Mouse (Mus musculus) left cerebral cortex, postnatal 36 days (tissue): Measurements from ENCODE around the gene Slc8a1. TPM values are rescaled to one million over a fixed set of nuclear protein-coding genes. Genes with fewer than 3 reads are reported as not detected.

Experiments used
- DNase-seq, 2 experiments: peaks; one replicate each; pipeline ENCODE4 v3.0.0; 2021 to 2022; ENCODE audit warnings: low spot score in 2 of 2, mixed read lengths in 1 of 2
- intact Hi-C: fragments of 180-260 bp; cut with DNase I; formaldehyde crosslinking; loops from one replicate; pipeline ENCODE4 v1.15.1; 2025
- total RNA-seq, 2 experiments: library from RNA; stranded (reverse); gene quantifications; 2 replicates each; pipeline ENCODE4 v1.2.3; 2021

Gene Slc8a1
- total RNA-seq, 2 experiments from 2014 or later, result 234 to 261 TPM

DNA sequence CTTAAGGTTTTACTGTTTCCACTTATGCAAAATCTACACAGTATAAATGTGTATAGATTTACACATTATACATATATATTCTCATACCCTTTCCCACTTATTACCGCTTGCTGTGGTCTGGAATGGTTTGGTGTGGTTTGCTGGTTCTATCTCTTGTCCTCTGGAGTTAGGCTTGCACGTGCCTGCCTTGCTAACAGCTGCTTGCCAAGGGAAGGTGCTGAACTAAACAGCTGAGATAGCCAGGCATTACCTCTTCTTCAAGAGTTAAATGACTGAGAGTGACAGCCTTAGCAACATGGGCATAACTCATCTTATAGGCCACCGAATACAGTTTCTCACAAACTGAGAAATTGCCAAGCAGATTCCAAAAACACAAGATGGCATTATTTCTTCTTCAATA, 211.7 kb downstream of the Slc8a1 start:
- no peak for DNase-seq
- intact Hi-C loops, result no loop called here

DNA sequence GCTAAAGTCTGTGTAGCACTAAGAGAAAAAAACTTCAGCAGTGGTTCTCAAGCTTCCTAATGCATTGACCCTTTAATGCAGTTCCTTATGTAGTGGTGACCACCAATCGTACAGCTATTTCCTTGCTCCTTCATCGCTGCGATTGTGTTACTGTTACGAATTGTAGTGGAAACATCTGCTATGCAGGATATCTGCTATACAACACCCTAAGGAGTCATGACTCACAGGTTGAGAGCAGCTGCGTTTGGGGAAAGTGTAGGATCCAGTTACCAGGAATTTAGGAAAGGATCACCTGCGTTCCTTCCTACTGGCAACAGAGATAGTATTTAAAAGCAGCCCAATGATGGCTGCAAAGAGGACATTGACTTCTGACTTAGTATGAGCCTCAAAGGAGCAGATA, 213.4 kb downstream of the Slc8a1 start:
- intact Hi-C loops, result no loop called here
- no peak for DNase-seq

DNA sequence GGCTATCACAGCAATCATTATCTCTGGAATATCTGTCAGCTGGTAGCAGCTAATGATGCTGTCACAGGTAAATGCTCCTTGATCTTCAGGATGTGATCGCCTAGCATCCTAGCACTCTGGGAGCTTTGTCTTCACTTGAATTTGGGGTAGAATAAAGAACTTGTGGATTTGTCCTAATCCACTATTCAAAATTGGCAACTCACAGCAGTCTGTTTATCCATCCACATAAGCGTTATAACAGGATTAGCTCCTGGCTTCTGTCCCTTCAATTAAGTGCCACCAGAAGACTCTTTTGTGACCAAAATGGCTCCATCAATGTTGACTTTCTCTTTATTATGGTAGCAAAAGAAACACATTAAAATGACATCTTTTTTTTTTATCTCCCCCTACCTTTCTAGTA, 214.2 kb downstream of the Slc8a1 start:
- no peak for DNase-seq
- intact Hi-C loops, result no loop called here

- DNase-seq, result no peak
- intact Hi-C loops, result no loop called here
Measured at GRCm38 (mm10) chr17:81518316-81519025, 219.7 kb downstream of the Slc8a1 start.

DNA sequence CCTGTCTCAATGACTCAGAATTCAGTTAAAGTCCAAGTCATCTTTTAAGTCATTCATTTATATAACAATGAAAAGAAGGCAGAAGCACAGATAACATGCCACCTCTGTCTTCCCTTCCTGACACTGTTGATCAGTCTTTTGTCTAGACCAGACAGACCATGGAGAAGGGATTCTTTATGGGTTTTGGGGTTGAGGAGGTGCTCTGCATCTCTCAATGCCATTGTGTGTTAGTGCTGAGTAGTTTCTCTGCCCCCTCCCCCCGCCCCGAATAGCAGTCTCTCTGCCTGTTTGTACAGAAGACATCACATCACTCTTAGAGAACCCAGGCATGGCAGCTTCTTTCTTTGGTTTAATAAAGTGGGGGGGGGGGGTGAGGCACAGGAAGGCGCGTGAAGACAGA, 222.0 kb downstream of the Slc8a1 start:
- intact Hi-C loops, result no loop called here
- no peak for DNase-seq

GRCm38 (mm10) chr17:81514022-81514421, 224.2 kb downstream of the Slc8a1 start:
- intact Hi-C loops, result no loop called here
- no peak for DNase-seq

GRCm38 (mm10) chr17:81513368-81513958, 224.7 kb downstream of the Slc8a1 start:
- intact Hi-C loops, result no loop called here
- DNase-seq, result no peak

DNA sequence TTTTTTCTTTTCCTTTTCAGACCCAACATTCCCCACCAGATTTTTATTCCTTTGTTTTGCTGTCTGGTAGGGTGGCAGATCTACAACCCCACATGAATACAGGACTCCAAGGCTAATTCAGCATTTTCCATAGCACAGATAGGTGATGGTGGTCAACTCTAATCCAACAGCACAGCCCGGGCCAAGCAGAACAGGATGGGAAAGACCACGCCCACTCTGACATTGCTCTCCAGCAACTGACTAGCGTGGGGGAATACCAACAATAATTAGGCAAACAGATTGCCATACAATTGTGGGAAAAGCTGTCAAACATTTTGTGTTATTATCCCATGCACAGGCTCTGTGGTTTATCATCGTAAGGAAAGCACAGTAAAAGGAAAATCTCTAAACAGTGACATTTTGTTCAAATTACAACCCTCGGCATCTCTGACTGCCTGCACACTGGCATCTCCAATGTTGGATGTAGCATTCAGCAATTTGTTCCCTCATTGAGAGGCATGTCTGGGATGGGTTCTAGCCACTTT, 233.0 kb downstream of the Slc8a1 start:
- DNase-seq, result no peak
- intact Hi-C loops, result no loop called here

DNA sequence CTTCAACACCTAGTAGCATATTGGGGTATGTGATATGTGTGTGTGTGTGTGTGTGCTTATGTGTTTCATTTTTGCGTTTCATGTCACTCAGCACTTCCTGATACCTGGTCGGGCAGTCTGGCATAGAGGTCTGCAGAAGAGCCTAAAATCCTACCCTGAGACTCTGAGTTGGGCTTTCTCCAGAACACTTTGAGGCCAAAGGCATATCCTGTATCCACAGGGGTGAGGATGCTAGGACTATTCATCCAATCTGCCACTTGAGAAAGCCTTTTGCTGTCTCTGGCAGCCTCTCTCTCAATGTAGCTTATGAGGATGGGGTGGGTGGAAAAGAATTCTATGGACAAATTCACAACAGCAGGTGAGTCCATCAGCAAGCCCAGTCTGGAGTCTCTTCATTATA, 234.1 kb downstream of the Slc8a1 start:
- intact Hi-C loops, result no loop called here
- DNase-seq, result no peak

GRCm38 (mm10) chr17:81502732-81503131, 235.4 kb downstream of the Slc8a1 start:
- DNase-seq, result peak; percentile 45 to 53
- intact Hi-C loops, result no loop called here

DNA sequence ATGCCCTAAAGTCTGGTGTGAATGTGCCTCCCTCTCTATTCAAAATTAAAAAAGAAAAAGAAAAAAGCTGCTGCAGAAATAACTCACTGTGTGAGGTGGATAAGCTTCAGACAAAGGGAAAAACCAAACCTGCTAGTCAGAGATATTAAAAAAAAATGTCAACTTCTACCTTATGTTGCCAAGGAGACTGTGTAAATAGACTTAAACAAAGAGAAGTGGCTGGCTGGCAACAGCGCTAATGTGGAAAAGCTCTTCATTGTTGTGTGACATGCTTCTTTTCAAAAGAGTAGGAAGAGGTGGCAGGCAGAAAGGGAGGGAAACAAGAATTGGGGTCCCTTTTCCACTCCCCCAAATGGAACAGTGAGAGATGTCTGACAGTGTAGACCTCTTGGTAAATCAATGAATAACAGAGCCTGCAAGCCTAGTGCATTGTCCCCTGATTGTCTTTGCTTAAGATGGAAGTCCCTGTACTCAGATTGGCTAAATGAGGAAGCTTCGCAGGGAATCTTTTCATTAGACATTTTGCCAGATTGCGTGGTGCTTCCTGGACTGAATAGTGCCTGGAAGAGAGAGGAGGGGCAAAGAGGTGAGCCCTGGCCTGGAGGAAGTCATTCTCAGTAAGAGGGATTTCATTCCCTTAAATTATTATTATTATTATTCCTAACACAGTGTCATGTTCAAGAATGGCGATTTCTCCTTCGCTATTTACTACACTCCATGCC, 237.3 kb downstream of the Slc8a1 start:
- no peak for DNase-seq

DNA sequence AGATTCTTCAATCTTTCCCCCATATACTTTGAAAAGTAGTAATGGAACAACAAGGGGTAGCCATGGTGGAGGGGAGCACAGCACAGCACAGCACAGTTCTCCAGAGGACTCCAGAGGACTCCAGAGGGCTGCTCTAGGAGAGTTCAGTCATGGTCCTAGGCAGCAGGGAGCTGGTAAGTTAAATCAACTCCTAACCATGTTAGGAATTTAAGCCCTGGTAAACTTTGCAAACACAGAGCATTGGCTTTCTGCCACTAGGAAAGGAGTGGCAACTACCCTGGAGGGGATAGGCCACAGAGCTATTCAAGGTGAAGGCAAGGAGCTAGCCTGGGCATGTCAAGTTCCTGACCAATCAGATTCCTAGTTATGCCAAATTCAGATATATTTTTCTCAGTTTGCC, 240.3 kb downstream of the Slc8a1 start:
- DNase-seq, result no peak
- intact Hi-C loops, result no loop called here

More for the DNA sequence above, 237.3 kb downstream of the Slc8a1 start:
- intact Hi-C loops, result no loop called here

- intact Hi-C loops, result no loop called here
- no peak for DNase-seq
Measured at GRCm38 (mm10) chr17:81496616-81497015, 241.6 kb downstream of the Slc8a1 start.

DNA sequence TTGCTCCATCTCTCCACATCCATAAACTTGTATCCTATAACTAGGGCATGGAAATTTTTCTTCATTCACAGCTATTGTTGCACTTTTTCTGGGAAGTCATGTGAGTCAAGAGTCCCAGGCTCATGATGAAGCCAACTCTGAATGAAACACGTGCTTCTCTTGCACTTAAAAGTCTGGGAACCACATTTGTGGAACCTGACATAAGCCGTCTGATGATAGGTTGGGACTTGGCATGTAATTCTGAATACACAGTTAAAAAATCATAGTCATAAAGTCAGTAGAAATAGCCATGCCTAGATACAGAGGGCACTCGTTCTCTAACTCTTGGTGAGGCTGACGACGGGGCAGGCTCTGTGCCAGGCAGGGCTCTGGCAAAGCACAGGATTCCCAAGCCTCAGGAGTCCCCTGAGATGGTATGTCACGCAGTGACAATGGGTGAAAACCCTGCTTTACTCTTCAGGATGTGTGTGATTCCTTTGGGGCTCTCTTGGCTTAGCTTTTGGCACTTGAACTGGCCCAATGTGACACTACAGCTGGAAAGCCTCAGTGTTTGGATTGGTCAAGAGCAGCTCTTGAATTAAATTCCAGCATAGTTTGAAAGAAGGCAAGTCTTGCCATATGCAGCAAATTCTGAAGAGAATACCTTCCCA, 245.8 kb downstream of the Slc8a1 start:
- intact Hi-C loops, result no loop called here
- no peak for DNase-seq

- intact Hi-C loops, result no loop called here
- DNase-seq, result no peak
Measured at GRCm38 (mm10) chr17:81486388-81486787, 251.8 kb downstream of the Slc8a1 start.

DNA sequence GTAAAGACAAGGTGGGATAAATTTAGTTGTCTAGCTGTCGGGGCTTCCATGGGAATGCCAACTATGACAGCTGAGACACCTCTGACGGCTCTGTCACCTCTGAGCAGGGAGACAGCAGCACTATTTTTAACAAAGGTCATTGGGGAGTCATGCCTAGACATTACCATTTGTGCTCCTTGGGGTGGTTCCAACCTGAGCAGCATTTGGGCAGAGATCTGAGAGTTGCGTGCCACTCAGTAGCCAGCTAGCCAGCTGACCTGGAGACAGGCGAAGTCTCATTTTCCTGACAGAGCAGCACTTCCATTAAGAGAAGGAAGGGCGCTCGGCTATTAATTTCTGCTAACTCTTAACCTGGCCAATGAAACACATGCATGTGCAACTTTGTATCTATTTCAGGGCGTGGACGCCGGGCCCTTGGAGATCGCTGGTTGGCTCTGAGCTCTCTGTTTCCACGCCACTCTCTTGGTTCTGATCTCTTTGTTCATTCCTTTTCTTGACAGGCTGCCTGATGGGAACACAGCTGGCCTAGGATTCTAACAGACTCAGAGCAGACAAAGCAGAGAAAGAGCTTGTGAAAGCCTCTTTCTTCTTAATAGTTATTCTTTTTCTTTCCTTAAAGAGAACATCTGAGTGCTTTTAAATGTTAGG, 256.2 kb downstream of the Slc8a1 start:
- DNase-seq, result no peak
- intact Hi-C loops, result no loop called here

DNA sequence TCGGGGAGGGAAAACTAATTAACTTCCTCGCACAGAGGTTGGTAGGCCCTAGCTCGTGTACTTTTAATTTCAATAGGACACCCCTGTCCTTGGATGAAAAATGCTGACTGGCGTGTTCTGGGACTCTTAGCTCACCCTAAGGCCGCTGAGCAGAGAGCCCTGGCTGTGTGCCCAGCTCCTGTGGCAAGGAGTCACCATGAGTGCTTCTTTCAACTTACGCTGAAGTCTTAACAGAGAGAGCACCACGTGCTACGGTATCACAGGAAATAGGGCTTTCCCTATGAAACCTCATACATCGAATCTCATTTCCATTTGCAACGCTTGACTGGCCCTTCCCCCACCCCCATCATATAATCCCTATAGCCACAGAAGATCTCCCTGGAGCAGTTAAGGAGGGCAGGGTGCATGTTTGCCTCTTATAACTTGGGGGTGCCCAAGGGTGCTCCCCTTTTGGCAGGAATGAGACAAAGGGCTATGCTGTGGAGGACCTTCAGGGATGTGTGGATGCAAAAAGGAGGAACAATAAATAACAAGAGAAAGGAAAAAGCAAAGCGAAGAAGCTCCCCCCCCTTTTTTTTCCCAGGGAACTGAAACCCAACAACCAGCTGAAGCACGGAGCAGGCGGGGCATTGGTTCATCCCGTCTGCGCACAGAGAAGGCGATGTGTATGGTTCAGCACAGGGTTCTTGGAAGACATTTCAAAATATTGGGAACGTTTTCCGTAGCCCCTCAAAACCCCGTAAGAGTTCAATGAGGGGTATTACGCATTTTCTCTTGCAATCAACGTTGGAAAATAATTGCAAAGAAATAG, 257.6 kb downstream of the Slc8a1 start:
- DNase-seq, result no peak
- intact Hi-C loops, result no loop called here

GRCm38 (mm10) chr17:81479807-81480206, 258.4 kb downstream of the Slc8a1 start:
- intact Hi-C loops, result loop anchor here (5.0 to 10.0 kb wide), 2 partner anchors 185 to 307 kb away; no protein-coding TSS in a partner anchor

GRCm38 (mm10) chr17:81477420-81477819, 260.8 kb downstream of the Slc8a1 start:
- DNase-seq, result no peak
- intact Hi-C loops, result loop anchor here (5.0 to 10.0 kb wide), 2 partner anchors 187 to 310 kb away; no protein-coding TSS in a partner anchor

More at GRCm38 (mm10) chr17:81479807-81480206, 258.4 kb downstream of the Slc8a1 start:
- DNase-seq, result no peak
